Mouse (Mus musculus): ENCODE results near the gene Gch1.

Gch1 gene

DNA sequence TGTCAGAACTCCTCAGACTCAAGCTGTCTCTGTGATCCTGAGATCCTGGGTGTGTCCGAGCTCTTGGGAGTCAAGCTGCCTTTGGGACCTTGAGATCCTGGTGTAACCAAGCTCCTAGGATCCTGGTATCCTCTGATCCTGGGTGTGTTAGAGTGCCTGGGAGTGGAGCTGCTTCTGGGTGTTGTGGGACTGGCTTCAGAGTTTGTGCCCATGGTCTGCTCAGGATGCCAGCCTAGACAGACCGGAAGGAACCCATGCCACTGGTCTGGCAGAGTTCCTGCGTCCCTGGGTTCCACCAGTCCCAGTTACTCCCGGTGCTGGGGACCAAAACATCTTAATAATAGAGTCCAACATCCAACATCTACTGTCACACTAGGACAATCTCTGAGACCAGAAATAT lies 24.1 kb upstream of the Gch1 start:
- ChIA-PET POLR2A (interaction anchor here in 1 of 4 experiments (0.7 to 1.2 kb wide), 3 partner anchors 11 to 23 kb away, joined by 3 to 4 read pairs (median 3); no protein-coding TSS in a partner anchor), CTCF (interaction anchor here in 2 of 4 experiments (0.6 to 1.7 kb wide), 2 partner anchors 11 to 296 kb away, joined by 3 to 5 read pairs; no protein-coding TSS in a partner anchor)

DNA sequence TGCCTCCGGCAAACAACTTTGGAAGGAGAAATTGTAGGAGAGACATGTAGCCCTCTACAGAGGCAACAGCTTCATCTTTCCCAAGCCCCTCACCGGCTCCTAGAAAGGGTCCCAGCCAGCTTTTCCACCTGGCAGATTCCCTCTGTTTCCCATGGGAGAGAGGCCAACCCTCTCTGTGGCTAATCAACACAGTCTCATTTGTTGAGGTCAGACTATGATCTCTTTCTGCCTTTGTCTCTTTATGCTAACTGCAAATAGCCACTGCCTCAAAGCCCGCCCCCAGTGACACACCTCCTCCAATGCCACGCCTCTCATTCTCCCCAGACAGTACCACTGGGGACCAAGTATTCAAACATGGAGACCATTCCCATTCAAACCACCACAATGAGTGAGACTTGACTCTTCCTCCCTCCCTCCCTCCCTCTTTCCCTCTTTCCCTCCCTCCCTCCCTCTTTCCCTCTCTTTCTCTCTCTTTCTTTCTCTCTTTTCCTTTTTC lies 20.5 kb upstream of the Gch1 start:
- CTCF ChIA-PET = no interaction called here
- POLR2A ChIA-PET = interaction anchor here in 1 of 4 experiments (0.6 kb wide), 1 partner anchor 314 kb away, joined by 4 read pairs; no protein-coding TSS in a partner anchor

DNA sequence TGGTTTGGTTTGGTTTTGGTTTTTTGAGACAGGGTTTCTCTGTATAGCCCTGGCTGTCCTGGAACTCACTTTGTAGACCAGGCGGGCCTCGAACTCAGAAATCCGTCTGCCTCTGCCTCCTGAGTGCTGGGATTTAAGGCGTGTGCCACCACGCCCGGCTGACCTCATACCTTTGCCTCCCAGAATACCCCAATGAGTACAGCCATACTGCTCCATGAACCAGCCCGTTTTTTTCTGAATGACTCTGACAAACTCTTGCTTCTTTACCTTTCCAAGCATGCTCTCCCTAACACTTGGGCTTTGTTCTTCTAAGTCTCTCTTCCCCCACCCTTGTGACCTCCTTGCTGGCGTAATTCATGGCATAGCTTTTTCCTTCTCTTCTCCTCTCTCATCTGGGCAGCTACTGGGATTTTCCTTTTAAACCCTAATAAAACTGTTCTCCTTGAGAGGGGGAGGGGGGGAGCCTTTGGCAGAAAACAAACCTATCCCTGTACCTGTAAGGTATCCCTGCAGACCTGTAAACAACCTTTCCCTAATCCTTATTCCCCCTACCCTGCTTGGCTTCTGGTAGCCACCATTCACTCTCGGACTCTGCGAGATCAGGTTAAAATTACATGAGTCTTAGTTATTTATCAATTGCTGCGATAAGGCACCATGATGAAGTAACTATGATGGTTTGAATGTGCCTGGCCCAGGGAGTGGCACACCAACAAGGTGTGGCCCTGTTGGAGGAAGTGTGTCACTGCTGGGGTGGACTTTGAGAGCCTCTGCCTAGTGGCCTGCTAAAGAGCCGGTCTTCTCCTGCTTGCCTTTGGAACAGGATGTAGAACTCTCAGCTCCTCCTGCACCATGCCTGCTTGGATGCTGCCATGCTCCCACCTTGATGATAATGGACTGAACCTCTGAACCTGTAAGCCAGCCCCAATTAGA lies 19.6 kb upstream of the Gch1 start:
- ChIA-PET POLR2A (no interaction called here), CTCF (interaction anchor here in 2 of 4 experiments (0.6 to 1.1 kb wide), 2 partner anchors 12 to 88 kb away, joined by 3 read pairs; no protein-coding TSS in a partner anchor)

DNA sequence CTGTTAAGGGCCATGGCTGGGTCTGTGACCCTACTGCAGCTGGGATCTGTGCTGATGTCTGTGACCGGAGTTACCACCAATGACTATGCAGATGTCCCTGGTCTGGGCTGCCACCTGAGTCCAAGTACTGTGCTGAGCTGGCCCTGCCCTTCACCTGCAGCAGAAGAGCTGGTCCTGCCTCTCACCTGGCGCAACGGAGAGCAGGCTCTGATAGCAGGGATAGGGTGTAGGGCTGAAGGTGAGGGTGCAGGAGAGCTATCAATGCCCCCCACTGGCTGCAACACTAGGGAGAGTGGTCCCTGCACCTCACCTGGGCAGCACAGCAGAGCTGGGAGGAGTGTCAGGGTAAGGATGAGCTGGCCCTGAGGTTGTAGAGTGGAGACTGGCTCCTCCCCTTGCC lies 17.4 kb upstream of the Gch1 start:
- CTCF ChIA-PET = interaction anchor here in 2 of 4 experiments (0.5 to 1.1 kb wide), 2 partner anchors 12 to 195 kb away, joined by 3 to 5 read pairs; no protein-coding TSS in a partner anchor
- POLR2A ChIA-PET = interaction anchor here in 2 of 4 experiments (1.3 to 1.7 kb wide), 3 partner anchors 14 to 18 kb away, joined by 3 to 4 read pairs (median 3); partner anchors contain the start of gene Gch1 (in 2 of the 2)

DNA sequence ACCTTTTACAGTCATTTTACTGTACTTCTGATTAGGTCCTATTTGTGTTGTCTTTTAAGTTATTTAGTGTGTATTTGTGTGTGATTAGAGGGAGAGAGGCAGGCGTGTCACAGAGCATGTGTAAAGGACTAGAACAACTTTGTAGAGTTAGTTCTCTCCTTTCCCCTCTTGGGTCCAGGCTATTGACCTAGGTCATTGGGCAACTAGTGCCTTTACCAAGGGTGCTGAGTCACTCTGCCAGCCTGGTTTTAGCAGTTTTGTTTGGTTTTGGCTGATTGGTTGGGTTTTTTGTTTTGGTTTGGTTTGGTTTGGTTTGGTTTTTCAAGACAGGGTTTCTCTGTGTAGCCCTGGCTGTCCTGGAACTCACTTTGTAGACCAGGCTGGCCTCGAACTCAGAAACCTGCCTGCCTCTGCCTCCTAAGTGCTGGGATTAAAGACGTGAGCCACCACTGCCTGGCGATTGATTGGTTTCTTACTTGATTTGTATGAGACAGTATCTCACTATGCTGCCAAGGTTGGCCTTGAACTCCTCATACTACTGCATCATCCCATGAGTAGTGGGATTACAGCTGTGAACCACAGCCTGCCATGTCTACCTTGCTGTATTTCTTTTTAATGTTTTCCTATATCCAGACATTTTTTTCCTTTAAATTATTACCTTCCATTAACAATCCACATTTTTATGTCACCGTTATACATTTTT lies 16.2 kb upstream of the Gch1 start:
- ChIA-PET CTCF (interaction anchor here in 1 of 4 experiments (2.0 kb wide), 1 partner anchor 11 kb away, joined by 5 read pairs; no protein-coding TSS in a partner anchor), POLR2A (no interaction called here)

DNA sequence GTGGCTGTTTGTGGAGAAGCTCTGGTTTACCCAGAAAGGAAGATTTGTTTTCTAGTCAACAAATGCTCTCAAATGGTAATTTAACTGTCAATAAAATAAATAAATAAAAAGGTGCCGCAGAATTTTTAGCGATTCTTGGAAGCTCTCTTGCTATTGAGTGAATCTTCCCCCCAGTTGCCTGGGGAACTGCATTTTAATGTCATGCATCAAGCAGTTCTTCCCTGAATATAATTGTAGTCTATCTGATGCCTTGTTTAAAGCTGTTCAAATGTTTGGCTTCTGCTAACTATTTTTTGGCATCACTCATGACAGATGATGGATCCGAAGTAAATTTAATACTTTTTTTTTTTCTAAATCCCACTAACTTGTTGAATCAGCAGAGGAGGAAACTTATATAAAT lies 8.1 kb upstream of the Gch1 start:
- CTCF ChIA-PET = interaction anchor here in 2 of 4 experiments (0.7 to 1.4 kb wide), 2 partner anchors 11 to 110 kb away, joined by 3 read pairs; no protein-coding TSS in a partner anchor

DNA sequence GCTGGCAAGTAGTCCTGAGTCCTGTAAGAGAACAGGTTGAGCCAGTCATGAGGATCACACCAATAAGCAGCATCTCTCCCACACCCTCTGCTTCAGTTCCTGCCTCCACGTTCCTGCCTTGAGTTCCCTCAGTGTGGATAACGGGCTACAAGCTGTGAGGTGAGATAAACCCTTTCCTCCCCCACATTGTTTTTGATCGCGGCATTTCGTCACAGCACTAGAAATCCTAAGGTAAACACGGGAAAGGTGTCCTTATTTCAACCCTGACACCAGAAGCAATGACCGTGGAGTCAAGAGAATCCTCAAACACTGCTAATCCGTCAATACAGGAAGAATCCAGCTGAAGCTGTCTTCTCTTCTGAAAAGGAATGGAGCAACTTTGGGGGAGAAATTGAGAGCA lies 7.5 kb upstream of the Gch1 start:
- ChIA-PET CTCF (interaction anchor here in 2 of 4 experiments (0.5 to 0.7 kb wide), 3 partner anchors 11 to 200 kb away, joined by 3 read pairs; no protein-coding TSS in a partner anchor), POLR2A (interaction anchor here in 1 of 4 experiments (0.6 to 1.0 kb wide), 2 partner anchors 18 to 42 kb away, joined by 3 to 7 read pairs; no protein-coding TSS in a partner anchor)

More for the DNA sequence above, 8.1 kb upstream of the Gch1 start:
- POLR2A ChIA-PET = interaction anchor here in 1 of 4 experiments (0.6 to 0.7 kb wide), 2 partner anchors 17 to 475 kb away, joined by 3 to 7 read pairs; no protein-coding TSS in a partner anchor

DNA sequence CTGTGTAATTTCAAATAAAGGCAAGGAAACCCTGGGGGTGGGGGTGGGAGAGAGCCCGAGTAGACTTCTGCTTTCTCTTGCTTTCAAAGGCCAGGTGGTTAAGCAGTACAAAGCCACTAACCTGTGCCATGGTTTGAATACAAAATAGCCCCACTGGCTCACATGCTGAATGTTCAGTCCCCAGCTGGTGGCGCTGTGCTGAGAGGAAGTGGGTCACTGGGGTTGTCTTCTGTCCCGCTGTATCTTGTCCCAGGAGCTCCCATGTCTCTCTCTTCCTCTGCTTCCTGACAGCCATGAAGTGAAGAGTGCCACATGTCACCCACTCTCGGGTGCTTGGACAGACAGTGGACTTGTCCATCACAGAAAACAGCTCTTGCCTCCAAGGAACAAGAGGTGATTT lies 4.9 kb upstream of the Gch1 start:
- ChIA-PET CTCF (interaction anchor here in 3 of 4 experiments (0.5 to 1.3 kb wide), 11 partner anchors 10 to 120 kb away, joined by 3 to 7 read pairs (median 3); no protein-coding TSS in a partner anchor), POLR2A (interaction anchor here in 2 of 4 experiments (0.6 to 1.3 kb wide), 4 partner anchors 10 to 315 kb away, joined by 3 to 4 read pairs (median 3); no protein-coding TSS in a partner anchor)

DNA sequence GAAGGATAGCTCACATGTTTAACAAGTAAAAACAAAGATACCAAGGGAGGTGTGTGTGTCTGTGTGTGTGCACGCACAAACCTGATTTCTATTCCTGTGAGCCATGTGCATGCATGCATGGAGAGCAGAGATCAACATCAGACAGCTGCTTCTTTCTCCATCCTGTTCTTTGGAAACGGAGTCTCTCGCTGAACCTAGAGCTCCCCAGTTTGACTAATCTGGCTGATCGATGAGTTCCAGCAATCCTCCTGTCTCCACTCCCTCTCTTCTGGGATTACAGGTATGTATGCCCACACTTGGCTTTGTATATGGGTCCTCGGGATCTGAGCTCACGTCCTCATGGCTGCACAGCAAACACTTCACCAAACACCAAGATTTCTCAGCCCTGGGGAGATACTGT lies 4.3 kb upstream of the Gch1 start:
- CTCF ChIA-PET = interaction anchor here in 3 of 4 experiments (0.5 to 1.3 kb wide), 6 partner anchors 11 to 364 kb away, joined by 3 to 7 read pairs (median 5); no protein-coding TSS in a partner anchor
- POLR2A ChIA-PET = interaction anchor here in 2 of 4 experiments (0.6 to 1.3 kb wide), 4 partner anchors 11 to 315 kb away, joined by 3 to 4 read pairs (median 3); no protein-coding TSS in a partner anchor

DNA sequence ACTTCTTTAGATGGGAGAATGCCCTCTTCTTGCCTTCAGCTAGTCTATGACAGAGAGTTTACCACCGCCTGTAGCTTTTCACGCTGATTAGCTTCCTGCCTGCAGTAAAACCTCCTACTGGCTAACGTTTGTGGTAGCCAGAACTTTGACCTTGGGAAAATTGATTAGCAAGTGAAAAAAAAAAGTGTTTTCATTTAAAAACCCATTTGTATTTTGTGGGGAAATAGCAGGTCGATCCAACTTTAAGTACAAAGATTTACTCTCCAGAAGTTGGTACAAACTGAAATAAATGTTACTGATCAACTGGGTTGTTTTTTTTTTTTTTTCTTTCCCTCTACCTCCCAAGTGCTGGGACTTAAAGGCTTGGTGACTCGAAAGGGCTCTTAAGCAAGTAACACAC lies 2.6 kb upstream of the Gch1 start:
- ChIA-PET POLR2A (interaction anchor here in 1 of 4 experiments (0.7 to 1.9 kb wide), 3 partner anchors 12 to 376 kb away, joined by 3 to 5 read pairs (median 4); no protein-coding TSS in a partner anchor), CTCF (interaction anchor here in 1 of 4 experiments (0.6 kb wide), 1 partner anchor 1039 kb away, joined by 5 read pairs; no protein-coding TSS in a partner anchor)

DNA sequence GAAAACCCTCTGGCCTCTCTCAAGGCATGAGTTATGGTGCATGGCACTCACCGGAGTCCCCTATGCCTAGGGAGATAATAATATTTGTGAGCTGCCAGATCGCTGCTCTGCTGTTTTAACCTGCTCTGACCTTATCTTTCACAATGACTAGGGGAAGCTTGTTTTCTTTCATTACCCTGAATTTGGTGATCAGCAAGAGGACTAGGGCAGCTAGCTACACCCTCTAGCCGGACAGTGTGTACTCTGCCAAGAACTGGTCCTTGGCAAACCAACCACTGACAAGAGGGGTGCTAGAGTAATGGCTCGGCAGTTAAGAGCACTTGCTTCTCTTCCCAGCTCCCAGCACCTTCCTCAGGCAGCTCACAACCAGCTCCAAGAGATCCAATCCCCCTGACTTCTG lies 1.4 kb upstream of the Gch1 start:
- ChIA-PET CTCF (interaction anchor here in 2 of 4 experiments (0.7 to 1.5 kb wide), 3 partner anchors 34 to 175 kb away, joined by 3 read pairs; no protein-coding TSS in a partner anchor), POLR2A (interaction anchor here in 2 of 4 experiments (0.5 to 1.6 kb wide), 3 partner anchors 23 to 249 kb away, joined by 3 to 4 read pairs (median 3); no protein-coding TSS in a partner anchor)

DNA sequence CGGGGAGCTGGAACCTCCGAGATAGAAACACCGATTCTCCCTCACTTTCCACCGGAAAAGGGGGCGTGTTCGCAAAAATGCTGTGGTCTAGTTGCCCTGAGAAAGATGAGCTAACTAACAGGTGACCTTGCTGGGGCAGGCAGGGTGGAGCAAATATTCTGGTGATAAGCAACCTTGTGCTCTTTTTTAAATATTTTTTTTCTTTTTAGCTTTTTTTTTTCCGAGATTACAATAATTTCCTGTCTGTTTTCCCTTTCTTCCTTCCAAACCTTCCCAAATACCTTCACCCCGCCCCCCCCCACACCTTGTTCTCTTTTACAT lies 382 bp upstream of the Gch1 start:
- ChIA-PET CTCF (interaction anchor here in 2 of 4 experiments (0.7 to 2.4 kb wide), 3 partner anchors 21 to 115 kb away, joined by 3 to 13 read pairs (median 3); no protein-coding TSS in a partner anchor), POLR2A (interaction anchor here in 3 of 4 experiments (0.6 to 2.3 kb wide), 21 partner anchors 9 to 1464 kb away, joined by 3 to 8 read pairs (median 3); partner anchors contain the start of genes Socs4 (in 1 of the 3) and Wdhd1 (in 1 of the 3))

DNA sequence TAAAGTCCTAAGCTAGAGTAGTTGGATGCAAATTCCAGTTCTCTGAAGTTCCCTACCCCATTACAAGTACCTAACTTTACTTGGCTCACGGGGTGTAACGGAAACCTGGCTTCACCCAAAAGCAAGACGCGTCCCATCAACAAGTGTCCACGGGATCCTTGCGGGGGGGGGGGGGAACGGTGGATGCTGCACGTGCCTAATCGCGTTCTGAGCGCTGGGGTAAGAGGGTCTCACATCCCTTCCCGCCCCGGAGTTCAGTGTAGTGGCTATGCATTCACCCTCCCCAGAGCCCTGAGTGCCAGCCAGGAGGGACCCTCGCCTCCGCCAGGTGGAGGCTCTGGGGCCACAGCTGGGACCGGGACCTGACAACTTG lies 752 bp downstream of the Gch1 start:
- ChIA-PET POLR2A (interaction anchor here in 3 of 4 experiments (0.6 to 2.3 kb wide), 13 partner anchors 9 to 1474 kb away, joined by 3 to 8 read pairs (median 4); partner anchors contain the start of genes Mapk1ip1l (in 1 of the 3), Socs4 (in 1 of the 3) and Wdhd1 (in 1 of the 3)), CTCF (interaction anchor here in 1 of 4 experiments (0.6 to 2.4 kb wide), 2 partner anchors 62 to 102 kb away, joined by 3 to 13 read pairs; no protein-coding TSS in a partner anchor)

DNA sequence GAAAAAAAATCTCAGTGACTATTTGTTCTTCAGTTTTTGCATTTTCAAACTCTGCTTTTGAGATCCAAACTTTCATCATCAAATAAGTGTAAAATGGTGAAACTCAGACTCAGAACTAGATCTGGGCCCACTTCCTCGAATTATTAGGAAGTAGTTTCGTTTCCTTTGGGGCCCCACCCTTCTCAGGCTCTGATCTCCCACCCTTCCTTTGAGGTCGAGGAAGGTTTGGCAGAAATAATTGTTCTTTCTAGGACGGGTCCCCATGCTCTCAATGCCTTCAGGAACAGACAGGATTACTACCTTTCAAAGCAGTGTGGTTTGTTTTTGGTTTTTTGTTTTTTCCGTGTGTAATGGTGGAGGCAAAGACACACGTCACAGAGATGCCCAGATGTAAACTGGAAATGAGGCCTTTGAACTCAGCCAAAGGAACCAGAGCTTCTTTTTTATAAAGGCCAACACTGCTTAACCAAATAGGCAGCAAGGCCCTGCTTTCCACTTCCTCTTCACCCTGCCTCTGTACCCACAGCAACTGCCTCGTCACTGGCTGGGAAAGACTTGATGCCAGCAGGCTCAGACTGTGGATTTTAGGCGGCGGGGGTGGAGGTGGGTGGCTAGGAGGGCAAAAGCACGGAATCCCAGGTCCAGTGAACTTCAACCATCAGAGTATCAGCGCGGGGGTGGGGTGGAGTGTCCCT lies 1.4 kb downstream of the Gch1 start:
- ChIA-PET POLR2A (interaction anchor here in 2 of 4 experiments (0.6 to 2.3 kb wide), 7 partner anchors 9 to 964 kb away, joined by 3 to 8 read pairs (median 4); partner anchors contain the start of genes Socs4 (in 1 of the 2) and Wdhd1 (in 1 of the 2)), CTCF (interaction anchor here in 1 of 4 experiments (0.6 to 2.4 kb wide), 2 partner anchors 61 to 101 kb away, joined by 3 to 13 read pairs; no protein-coding TSS in a partner anchor)

DNA sequence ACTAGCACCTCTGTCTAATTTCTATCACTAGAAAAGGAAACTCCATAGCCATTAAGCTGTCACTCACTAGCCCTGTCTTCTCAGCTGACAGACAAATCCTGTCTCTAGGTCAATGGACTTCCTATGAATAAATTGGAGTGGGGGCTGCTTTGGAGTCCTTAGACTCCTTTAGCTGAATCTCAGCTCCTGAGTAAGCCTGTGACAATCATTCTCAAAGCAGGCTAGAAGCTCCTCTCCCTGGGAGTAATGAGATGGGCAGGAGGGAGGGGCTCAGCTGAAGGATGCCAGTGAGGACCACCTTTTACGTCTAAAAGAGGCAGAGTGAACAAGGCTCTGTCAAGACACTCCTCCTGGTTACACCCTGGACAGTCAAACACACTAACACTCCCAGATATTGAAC lies 2.0 kb downstream of the Gch1 start:
- POLR2A ChIA-PET = interaction anchor here in 2 of 4 experiments (1.1 to 1.5 kb wide), 2 partner anchors 8 to 9 kb away, joined by 3 to 5 read pairs; no protein-coding TSS in a partner anchor

DNA sequence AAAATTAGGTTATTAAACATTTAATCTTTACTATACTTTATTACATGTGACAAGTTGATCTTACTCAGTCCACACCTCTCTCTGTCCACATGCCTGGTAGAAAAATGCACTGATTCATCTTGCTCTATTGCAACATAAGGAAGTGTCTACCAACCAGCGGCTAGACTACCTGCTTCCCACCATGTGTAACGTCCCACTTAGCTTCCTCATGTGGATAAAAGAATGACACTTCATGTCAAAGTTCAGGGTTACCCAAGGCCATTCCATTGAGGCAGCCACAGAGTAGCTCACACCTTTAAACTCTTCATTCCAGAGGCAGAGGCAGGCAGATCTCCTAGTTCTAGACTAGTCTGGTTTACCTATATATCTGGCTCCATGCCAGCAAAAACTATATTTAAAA lies 2.7 kb downstream of the Gch1 start:
- CTCF ChIA-PET = interaction anchor here in 1 of 4 experiments (0.7 kb wide), 1 partner anchor 28 kb away, joined by 5 read pairs; no protein-coding TSS in a partner anchor
- POLR2A ChIA-PET = interaction anchor here in 2 of 4 experiments (0.7 to 1.1 kb wide), 2 partner anchors 9 to 924 kb away, joined by 3 read pairs; no protein-coding TSS in a partner anchor

More for the DNA sequence above, 2.0 kb downstream of the Gch1 start:
- CTCF ChIA-PET = interaction anchor here in 1 of 4 experiments (0.7 kb wide), 1 partner anchor 27 kb away, joined by 5 read pairs; no protein-coding TSS in a partner anchor

Measured in embryonic stem cell, embryonic (primary cell).